Mouse (Mus musculus) layer of hippocampus, adult 2 months (tissue): ENCODE measurements around the gene Zfp366. TPM values are rescaled to one million over a fixed set of nuclear protein-coding genes. Genes with fewer than 3 reads are reported as not detected.

Source experiments
- DNase-seq, 2 experiments: peaks; one replicate each; pipeline ENCODE4 v3.0.0; 2022; ENCODE audit warnings: low spot score in 2 of 2
- H3K27ac ChIP-seq: fragments of 200-600 bp; 2 replicates; pipeline ENCODE4 v1.8.1; 2022
- H3K4me3 ChIP-seq: fragments of 200-600 bp; 2 replicates; pipeline ENCODE4 v1.8.1; 2022; ENCODE audit warnings: mild to moderate bottlenecking
- CTCF ChIP-seq: fragments of 200-600 bp; conservative IDR thresholded peaks from 2 replicates; pipeline ENCODE4 v1.8.1; 2022; ENCODE audit warnings: antibody characterized with exemption, mild to moderate bottlenecking, moderate library complexity
- total RNA-seq, 2 experiments: library from RNA; stranded (reverse); gene quantifications; 2 replicates each; pipeline ENCODE4 v1.2.3; 2021

Gene Zfp366
- total RNA-seq, 2 experiments from 2014 or later = 2.5 to 4.9 TPM

DNA sequence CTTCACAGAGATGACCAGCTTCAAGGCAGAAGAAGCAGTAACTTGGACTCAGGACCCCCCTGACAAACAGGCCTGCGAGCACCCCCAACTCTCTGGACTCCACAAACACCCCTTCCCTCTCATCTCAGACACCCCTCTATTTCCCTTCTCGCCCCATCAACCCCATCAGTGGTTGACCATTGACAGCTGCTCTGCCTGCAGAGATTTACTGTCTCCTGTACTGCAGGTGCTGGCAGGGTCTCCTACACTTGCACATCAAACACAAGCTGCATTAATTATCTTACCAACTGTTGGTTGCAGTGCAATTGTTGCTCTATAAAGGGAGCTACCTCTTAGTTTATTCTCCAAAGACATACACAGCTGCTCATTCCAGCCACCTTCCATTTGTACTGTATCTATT, 51.6 kb downstream of the Zfp366 start:
- no peak overlapping the region for H3K4me3 ChIP-seq
- no peak for DNase-seq
- TF ChIP-seq CTCF = no peak
- peak overlapping the region; percentile 23; the same call in 1 of the 2 replicates for H3K27ac ChIP-seq

- no peak for TF ChIP-seq CTCF
- Histone ChIP-seq H3K4me3 (no peak overlapping the region), H3K27ac (no peak overlapping the region)
- no peak for DNase-seq
These were observed 52.5 kb downstream of the Zfp366 start for GRCm38 (mm10) chr13:99237122-99237521.

DNA sequence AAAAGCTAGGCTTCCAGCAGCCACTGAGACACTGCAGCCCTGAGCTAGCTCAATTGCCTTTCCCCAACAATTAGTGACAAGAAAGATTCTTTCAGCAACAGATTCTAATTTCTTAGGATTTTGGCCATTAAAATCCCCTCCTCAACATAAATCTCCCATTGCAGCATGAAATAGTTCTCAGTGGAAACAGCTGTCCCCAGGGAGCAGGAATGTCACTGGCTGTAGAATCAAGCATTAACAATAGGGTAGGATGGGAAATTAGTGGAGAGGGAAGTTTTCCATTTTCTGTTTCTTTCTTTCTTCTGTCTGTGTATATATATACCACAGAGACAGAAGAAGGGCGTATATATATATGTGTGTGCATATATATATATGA, 53.2 kb downstream of the Zfp366 start:
- no peak overlapping the region for H3K4me3 ChIP-seq
- peak overlapping the region; percentile 83 for H3K27ac ChIP-seq
- DNase-seq = no peak
- no peak for TF ChIP-seq CTCF

DNA sequence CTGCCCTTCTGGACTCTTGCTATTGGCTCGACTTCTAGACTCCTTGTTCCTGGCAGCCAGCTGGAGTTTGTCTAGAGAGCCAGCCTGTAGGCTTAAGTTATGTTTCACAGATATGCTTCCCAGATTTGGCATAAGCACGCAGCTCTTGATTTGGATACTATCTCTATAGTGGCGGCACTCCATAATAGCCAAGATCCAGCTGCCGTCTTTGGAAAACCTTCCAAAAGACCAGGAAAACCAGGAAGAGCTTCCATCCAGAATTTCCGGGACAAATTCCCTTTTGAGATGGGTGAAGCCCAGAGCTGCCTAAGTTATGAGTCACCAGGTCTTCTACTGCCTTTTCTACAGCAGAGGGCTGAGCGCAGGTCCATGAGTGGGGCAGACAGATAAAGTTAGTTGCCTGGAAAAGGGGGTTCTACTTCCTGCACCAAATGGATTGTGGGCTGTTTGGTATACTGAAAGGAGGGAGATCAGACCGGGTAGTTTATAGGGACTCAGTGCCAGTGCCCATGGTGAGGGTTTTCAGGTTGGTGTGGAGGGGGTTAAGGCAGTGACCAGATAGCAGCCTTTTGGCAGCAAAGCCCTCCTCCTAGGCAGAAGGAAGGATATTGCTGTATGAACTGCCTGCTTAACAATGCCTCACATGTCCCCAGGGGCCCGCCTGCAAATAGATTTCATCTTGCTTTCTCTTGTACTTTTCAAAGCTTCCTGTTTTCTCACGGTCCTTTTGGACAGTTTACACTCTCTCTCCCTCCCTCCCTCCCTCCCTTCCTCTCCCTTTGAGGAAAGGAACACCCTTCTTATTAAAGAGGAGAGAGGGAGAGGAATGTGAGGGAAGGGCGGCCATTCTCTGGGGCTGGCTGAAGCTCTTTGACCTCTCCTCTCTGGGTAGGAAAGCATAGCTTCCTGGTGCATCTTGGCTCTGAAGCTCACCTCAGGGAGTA, 53.9 kb downstream of the Zfp366 start:
- no peak for DNase-seq
- Histone ChIP-seq H3K27ac (peak overlapping the region; percentile 83), H3K4me3 (no peak overlapping the region)
- no peak for TF ChIP-seq CTCF

- no peak overlapping the region for H3K4me3 ChIP-seq
- peak overlapping the region; percentile 83 for H3K27ac ChIP-seq
- no peak for TF ChIP-seq CTCF
- DNase-seq = no peak
These were observed 54.5 kb downstream of the Zfp366 start for GRCm38 (mm10) chr13:99239161-99239530.

DNA sequence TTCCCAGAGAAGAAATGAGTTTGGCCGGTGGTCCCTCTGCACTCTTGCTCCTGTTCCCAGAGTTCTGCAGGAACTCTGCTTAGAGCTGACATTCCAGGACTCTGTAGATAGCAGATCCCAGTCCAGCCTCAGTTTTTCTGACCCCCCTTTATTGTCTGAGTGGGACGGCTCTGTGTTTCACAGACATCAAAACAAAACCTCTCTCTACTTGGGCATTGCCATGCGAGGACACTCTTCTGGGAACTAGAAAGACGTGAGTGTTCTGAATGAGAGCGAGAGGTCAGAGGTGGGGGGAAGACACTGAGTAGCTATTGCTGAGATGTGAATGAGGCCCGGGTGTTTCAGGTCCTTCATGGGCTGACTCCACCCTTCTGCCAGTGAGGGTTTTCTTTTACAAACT, 55.1 kb downstream of the Zfp366 start:
- no peak for DNase-seq
- Histone ChIP-seq H3K27ac (peak overlapping the region; percentile 83), H3K4me3 (no peak overlapping the region)
- no peak for TF ChIP-seq CTCF

GRCm38 (mm10) chr13:99241984-99242383, 57.4 kb downstream of the Zfp366 start:
- H3K27ac ChIP-seq = 0 out of 2 replicates have a peak overlapping the region, but pooled peaks have one; percentile 1
- TF ChIP-seq CTCF = no peak
- no peak for DNase-seq

GRCm38 (mm10) chr13:99242895-99243294, 58.3 kb downstream of the Zfp366 start:
- no peak for TF ChIP-seq CTCF
- no peak for DNase-seq
- 0 out of 2 replicates have a peak overlapping the region, but pooled peaks have one; percentile 33 for H3K27ac ChIP-seq
- H3K4me3 ChIP-seq = no peak overlapping the region

More at GRCm38 (mm10) chr13:99241984-99242383, 57.4 kb downstream of the Zfp366 start:
- H3K4me3 ChIP-seq = no peak overlapping the region

GRCm38 (mm10) chr13:99243831-99244230, 59.2 kb downstream of the Zfp366 start:
- no peak for TF ChIP-seq CTCF
- DNase-seq = no peak
- Histone ChIP-seq H3K27ac (no peak overlapping the region), H3K4me3 (no peak overlapping the region)

- H3K4me3 ChIP-seq = no peak overlapping the region
- no peak overlapping the region for H3K27ac ChIP-seq
- DNase-seq = no peak
- no peak for TF ChIP-seq CTCF
These were observed 59.8 kb downstream of the Zfp366 start for GRCm38 (mm10) chr13:99244471-99244870.

DNA sequence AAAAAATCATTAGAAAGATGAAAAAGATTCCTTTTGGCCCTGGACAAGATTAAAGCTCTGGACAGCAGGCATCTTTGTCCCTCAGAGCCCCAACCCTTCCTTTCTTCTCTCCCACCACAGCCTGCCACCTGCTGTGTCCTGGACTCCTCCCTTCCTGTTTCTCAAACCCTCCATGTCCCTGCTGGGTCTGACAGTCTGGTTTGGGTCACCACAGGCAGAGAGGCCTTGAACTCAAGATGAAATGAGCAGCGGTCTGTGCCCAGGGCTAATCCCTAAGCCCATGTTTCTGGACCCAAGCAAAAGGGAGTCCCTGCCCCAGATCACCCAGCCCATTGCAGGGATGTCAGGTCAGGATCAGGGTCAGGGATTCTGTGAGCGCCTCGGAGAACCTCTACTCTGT, 60.3 kb downstream of the Zfp366 start:
- no peak for TF ChIP-seq CTCF
- H3K27ac ChIP-seq = peak overlapping the region; percentile 8; the same call in 1 of the 2 replicates
- H3K4me3 ChIP-seq = no peak overlapping the region
- no peak for DNase-seq

DNA sequence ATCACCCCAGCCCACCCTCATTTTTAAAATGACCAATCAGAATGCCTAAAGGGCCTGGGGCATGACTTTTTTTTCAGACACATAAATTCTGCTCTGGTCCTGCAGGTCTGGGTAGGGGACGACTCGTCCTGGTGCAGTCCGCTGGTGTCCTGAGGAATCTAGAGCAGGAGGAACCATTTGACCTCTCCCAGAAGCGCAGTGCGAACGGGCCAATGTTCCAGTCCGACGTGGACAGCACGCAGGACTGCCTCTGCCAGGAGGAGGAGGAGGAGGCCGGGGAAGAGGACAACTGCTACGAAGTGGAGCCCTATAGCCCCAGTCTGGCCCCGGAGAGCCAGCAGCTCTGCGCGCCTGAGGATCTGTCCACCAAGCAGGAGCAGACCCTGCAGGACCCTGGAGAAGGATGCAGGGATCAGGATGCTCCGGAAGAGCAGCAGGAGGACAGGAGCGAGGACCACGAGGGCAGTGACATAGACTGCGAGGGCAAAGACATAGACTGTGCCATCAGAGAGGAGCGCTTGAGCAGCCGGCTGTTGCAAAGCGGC, 61.4 kb downstream of the Zfp366 start:
- Histone ChIP-seq H3K4me3 (no peak overlapping the region), H3K27ac (no peak overlapping the region)
- no peak for DNase-seq
- TF ChIP-seq CTCF = no peak

DNA sequence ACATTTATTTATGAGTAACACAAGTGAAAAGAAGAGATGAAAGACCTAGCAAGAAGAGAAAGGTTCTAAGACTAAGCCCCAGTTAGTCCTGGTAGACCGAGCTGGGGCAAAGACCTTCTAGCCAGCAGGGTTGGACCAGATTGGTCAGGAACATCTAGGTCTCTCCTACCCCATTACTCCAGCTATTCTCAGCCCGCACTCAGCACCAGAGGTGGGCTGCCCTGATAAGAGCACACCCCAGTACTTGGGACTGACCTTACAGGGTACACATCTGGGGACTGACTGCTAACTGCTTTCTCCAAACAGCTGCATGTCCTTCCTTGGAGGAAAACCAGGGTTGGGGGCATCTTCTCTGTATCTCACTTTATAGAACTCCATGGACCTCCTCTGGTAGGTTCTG, 66.2 kb downstream of the Zfp366 start:
- DNase-seq = no peak
- Histone ChIP-seq H3K27ac (no peak overlapping the region), H3K4me3 (no peak overlapping the region)
- no peak for TF ChIP-seq CTCF

GRCm38 (mm10) chr13:99254215-99254614, 69.6 kb downstream of the Zfp366 start:
- TF ChIP-seq CTCF = no peak
- DNase-seq = no peak
- H3K4me3 ChIP-seq = no peak overlapping the region
- no peak overlapping the region for H3K27ac ChIP-seq
